Mouse (Mus musculus) heart, postnatal 4 days (tissue): ENCODE measurements at regions not wholly inside any gene's neighbourhood (a gene's known extent, or its start where the extent isn't known, plus 50 kb on each side); places are given as distances from the start of the nearest gene placed in this dataset.

Experiments used
- DNase-seq: peaks from one replicate; pipeline ENCODE4 v3.0.0; 2021

DNA sequence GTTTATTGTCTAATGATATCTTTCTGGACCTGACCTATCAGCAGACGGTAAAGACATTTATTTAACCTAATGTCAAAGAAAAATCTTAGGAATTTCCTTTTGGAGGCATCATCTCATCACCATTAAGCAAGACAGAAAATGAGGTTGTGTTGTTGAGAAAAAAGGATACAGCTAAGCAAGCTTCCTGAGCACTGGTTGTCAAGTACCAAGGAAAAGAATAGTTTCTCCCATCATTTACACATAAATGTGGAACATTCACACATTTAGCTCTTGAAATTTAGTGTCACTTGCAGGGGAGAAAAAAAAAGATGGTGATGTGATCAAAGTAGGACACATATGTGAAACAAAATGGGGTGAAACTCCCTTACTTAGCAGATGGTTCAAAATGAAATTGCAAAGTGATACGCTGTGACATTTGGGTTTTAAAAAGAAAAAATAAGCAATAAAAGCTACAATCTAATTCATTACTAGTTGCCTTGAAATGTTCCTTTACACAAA, 157.7 kb upstream of the 1700009N14Rik start:
- no peak for DNase-seq

GRCm38 (mm10) chr4:39310131-39310530, 140.0 kb upstream of the 1700009N14Rik start:
- no peak for DNase-seq

DNA sequence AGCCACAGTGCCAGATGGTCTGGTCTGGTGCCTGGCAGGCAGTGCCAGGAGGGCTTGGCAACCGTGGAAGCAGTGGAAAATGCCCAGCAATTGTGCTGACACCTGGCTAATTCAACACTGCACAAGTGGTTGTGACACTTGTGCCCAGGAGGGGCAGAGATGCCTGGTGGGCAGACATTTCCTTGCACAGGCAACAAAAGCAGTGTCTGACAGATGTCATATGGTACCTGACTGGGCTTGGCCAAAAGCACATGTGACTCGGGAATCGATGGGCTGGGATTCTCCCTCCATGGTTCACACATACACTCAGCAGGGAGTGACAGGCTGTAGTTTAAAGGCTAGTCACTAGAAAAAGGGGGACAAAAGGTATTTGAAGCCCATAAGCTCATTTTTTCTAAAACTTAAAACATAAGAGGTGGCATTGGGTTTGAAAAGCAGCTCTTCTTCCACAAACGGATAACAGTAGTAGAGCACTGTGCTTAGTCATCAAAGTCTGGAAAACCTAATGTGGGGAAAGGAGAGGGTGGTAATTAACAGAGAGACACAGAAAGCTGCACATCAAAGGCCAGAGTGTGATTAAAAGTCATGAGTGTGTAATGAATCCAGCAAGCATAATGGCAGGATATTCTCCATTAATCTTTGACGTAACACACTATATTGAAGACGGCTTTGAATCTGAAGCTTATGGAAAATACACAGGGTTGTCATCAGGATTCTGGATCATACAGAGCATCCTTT, 105.5 kb upstream of the 1700009N14Rik start:
- no peak for DNase-seq

DNA sequence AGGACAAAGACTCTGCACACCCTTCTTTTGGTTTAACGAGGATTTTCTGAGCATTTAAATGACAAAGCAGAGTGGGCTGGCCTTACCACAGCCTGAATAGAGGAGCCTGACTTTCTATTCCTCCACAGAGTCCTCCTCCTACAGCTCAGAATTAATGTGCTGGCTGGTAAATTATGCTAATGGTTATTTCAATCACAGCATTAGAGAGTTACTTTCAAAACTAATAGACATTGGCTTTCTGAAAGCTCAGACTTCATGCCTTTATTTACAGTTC, 105.0 kb upstream of the 1700009N14Rik start:
- no peak for DNase-seq

- DNase-seq, result no peak
Measured at GRCm38 (mm10) chr4:39368159-39368558, 81.9 kb upstream of the 1700009N14Rik start.

DNA sequence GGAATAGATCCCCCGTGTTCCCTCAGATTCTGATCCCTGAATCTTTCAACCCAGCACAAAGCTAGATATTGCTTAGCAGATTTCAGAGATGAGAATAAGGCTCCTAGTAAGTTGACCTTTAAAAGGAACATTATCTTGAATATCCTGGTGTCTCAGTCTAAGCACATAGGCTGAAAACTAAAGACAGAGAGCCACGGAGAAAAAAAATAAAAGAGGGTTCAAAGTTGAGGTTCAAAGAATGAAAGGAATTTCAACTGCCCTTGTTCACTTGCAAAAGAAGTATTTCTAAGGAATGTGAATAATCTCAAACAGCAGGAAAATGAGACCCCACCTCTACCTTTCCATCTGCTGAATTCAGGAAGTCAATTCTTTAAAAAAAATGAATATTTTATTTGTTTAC, 69.3 kb upstream of the 1700009N14Rik start:
- no peak for DNase-seq

DNA sequence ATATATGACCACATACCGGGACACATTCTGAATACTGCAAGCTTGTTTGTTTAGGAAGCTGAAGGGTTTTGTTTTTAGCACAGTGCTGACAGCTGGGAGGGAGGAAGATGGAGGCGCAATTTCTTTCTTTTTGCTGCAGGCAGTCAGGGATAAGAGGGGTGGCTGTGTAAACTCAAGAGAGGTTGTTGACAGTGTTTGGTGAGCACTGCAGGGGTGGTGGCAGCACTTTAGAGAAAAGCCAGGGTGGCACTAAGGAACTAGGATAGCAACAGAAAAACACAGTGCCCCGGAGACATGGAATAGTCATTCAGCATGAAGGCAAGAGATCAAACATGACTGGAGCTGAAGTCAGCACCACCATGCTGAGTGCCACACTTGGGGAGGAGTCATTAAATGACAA, 51.9 kb upstream of the 1700009N14Rik start:
- peak; percentile 10 for DNase-seq
